Mouse (Mus musculus): Measurements from ENCODE around the gene Fars2. TPM values are rescaled to one million over a fixed set of nuclear protein-coding genes. Genes with fewer than 3 reads are reported as not detected.
A peak's percentile ranks its signal among the peaks of the same experiment; 100 is the strongest.
"Not testable (repeated sequence)": the region's sequence is repeated elsewhere in the genome, so short reads cannot be mapped to it uniquely, and the experiment has no call there.

The Fars2 gene
- polyA plus RNA-seq, 1 experiment from 2014 or later = 33.0 TPM

GRCm38 (mm10) chr13:36401011-36401410 lies 283.8 kb downstream of the Fars2 start:
- Histone ChIP-seq H3K27me3 (ENCODE audit: control insufficient read depth, insufficient read depth, low read length) (no peaks in the 10 kb centered on the region), H3K9ac (replicated peaks; ENCODE audit: low read length) (no peak overlapping the region), H3K4me1 (ENCODE audit: control insufficient read depth, insufficient read depth, low read length) (no peaks in the 10 kb centered on the region), H3K36me3 (ENCODE audit: control insufficient read depth, insufficient read depth, low read length) (no peaks in the 10 kb centered on the region), H3K4me3 (replicated peaks; ENCODE audit: low read depth, low read length) (no peak overlapping the region), H3K9me3 (ENCODE audit: control insufficient read depth, low read length) (no peaks in the 10 kb centered on the region), H3K27ac (replicated peaks; ENCODE audit: low read depth, low read length) (no peak overlapping the region), H3K4me2 (ENCODE audit: low read length) (no peak overlapping the region)
- WGBS = 96% methylated on average over 2 of the region's 2 CpGs
- DNase-seq (no peak), ATAC-seq (ENCODE audit: low FRiP score, low TSS enrichment) (no peak)

- H3K27me3 ChIP-seq (ENCODE audit: control insufficient read depth, insufficient read depth, low read length) = no peaks in the 10 kb centered on the region
- DNase-seq (no peak), ATAC-seq (ENCODE audit: low FRiP score, low TSS enrichment) (no peak)
- H3K4me1 ChIP-seq (ENCODE audit: control insufficient read depth, insufficient read depth, low read length) = no peaks in the 10 kb centered on the region
- no peaks in the 10 kb centered on the region for H3K36me3 ChIP-seq (ENCODE audit: control insufficient read depth, insufficient read depth, low read length)
- no peak overlapping the region for H3K27ac ChIP-seq (replicated peaks; ENCODE audit: low read depth, low read length)
- no peak overlapping the region for H3K9ac ChIP-seq (replicated peaks; ENCODE audit: low read length)
- 92% methylated on average over 1 of the region's 1 CpGs for WGBS
- H3K9me3 ChIP-seq (ENCODE audit: control insufficient read depth, low read length) = no peaks in the 10 kb centered on the region
- H3K4me2 ChIP-seq (ENCODE audit: low read length) = no peak overlapping the region
- H3K4me3 ChIP-seq (replicated peaks; ENCODE audit: low read depth, low read length) = no peak overlapping the region
These were observed 296.1 kb downstream of the Fars2 start for GRCm38 (mm10) chr13:36413276-36413675.

GRCm38 (mm10) chr13:36415176-36415575 lies 298.0 kb downstream of the Fars2 start:
- ATAC-seq (ENCODE audit: low FRiP score, low TSS enrichment) (no peak), DNase-seq (no peak)
- no peaks in the 10 kb centered on the region for H3K36me3 ChIP-seq (ENCODE audit: control insufficient read depth, insufficient read depth, low read length)
- no peak overlapping the region for H3K9ac ChIP-seq (replicated peaks; ENCODE audit: low read length)
- H3K4me2 ChIP-seq (ENCODE audit: low read length) = no peak overlapping the region
- H3K27me3 ChIP-seq (ENCODE audit: control insufficient read depth, insufficient read depth, low read length) = no peaks in the 10 kb centered on the region
- no peaks in the 10 kb centered on the region for H3K4me1 ChIP-seq (ENCODE audit: control insufficient read depth, insufficient read depth, low read length)
- no peaks in the 10 kb centered on the region for H3K9me3 ChIP-seq (ENCODE audit: control insufficient read depth, low read length)
- WGBS = 100% methylated on average over 1 of the region's 1 CpGs
- H3K4me3 ChIP-seq (replicated peaks; ENCODE audit: low read depth, low read length) = no peak overlapping the region
- no peak overlapping the region for H3K27ac ChIP-seq (replicated peaks; ENCODE audit: low read depth, low read length)

GRCm38 (mm10) chr13:36416546-36416945 lies 299.3 kb downstream of the Fars2 start:
- no peak for ATAC-seq (ENCODE audit: low FRiP score, low TSS enrichment)
- no peaks in the 10 kb centered on the region for H3K27me3 ChIP-seq (ENCODE audit: control insufficient read depth, insufficient read depth, low read length)
- H3K4me1 ChIP-seq (ENCODE audit: control insufficient read depth, insufficient read depth, low read length) = no peaks in the 10 kb centered on the region
- H3K4me3 ChIP-seq (replicated peaks; ENCODE audit: low read depth, low read length) = no peak overlapping the region
- no peak overlapping the region for H3K9ac ChIP-seq (replicated peaks; ENCODE audit: low read length)
- H3K36me3 ChIP-seq (ENCODE audit: control insufficient read depth, insufficient read depth, low read length) = no peaks in the 10 kb centered on the region
- DNase-seq = no peak
- 75% methylated on average over 4 of the region's 4 CpGs for WGBS
- H3K27ac ChIP-seq (replicated peaks; ENCODE audit: low read depth, low read length) = no peak overlapping the region
- no peak overlapping the region for H3K4me2 ChIP-seq (ENCODE audit: low read length)
- H3K9me3 ChIP-seq (ENCODE audit: control insufficient read depth, low read length) = no peaks in the 10 kb centered on the region

GRCm38 (mm10) chr13:36419357-36419756 lies 302.1 kb downstream of the Fars2 start:
- Histone ChIP-seq H3K27ac (replicated peaks; ENCODE audit: low read depth, low read length) (no peak overlapping the region), H3K4me2 (ENCODE audit: low read length) (no peak overlapping the region), H3K9me3 (ENCODE audit: control insufficient read depth, low read length) (no peaks in the 10 kb centered on the region), H3K36me3 (ENCODE audit: control insufficient read depth, insufficient read depth, low read length) (no peaks in the 10 kb centered on the region), H3K4me1 (ENCODE audit: control insufficient read depth, insufficient read depth, low read length) (no peaks in the 10 kb centered on the region), H3K4me3 (replicated peaks; ENCODE audit: low read depth, low read length) (no peak overlapping the region), H3K9ac (replicated peaks; ENCODE audit: low read length) (no peak overlapping the region), H3K27me3 (ENCODE audit: control insufficient read depth, insufficient read depth, low read length) (no peaks in the 10 kb centered on the region)
- DNase-seq (no peak), ATAC-seq (ENCODE audit: low FRiP score, low TSS enrichment) (no peak)

- H3K4me3 ChIP-seq (replicated peaks; ENCODE audit: low read depth, low read length) = no peak overlapping the region
- no peaks in the 10 kb centered on the region for H3K9me3 ChIP-seq (ENCODE audit: control insufficient read depth, low read length)
- DNase-seq (no peak), ATAC-seq (ENCODE audit: low FRiP score, low TSS enrichment) (no peak)
- 76% methylated on average over 3 of the region's 3 CpGs for WGBS
- no peak overlapping the region for H3K4me2 ChIP-seq (ENCODE audit: low read length)
- no peak overlapping the region for H3K9ac ChIP-seq (replicated peaks; ENCODE audit: low read length)
- H3K27ac ChIP-seq (replicated peaks; ENCODE audit: low read depth, low read length) = no peak overlapping the region
- no peaks in the 10 kb centered on the region for H3K27me3 ChIP-seq (ENCODE audit: control insufficient read depth, insufficient read depth, low read length)
- no peaks in the 10 kb centered on the region for H3K4me1 ChIP-seq (ENCODE audit: control insufficient read depth, insufficient read depth, low read length)
- H3K36me3 ChIP-seq (ENCODE audit: control insufficient read depth, insufficient read depth, low read length) = no peaks in the 10 kb centered on the region
These were observed 305.2 kb downstream of the Fars2 start for GRCm38 (mm10) chr13:36422446-36422845.

GRCm38 (mm10) chr13:36425824-36426705 lies 308.9 kb downstream of the Fars2 start:
- H3K27me3 ChIP-seq (ENCODE audit: control insufficient read depth, insufficient read depth, low read length); DNase-seq; H3K36me3 ChIP-seq (ENCODE audit: control insufficient read depth, insufficient read depth, low read length); H3K9me3 ChIP-seq (ENCODE audit: control insufficient read depth, low read length); H3K9ac ChIP-seq (replicated peaks; ENCODE audit: low read length); ATAC-seq (ENCODE audit: low FRiP score, low TSS enrichment); H3K27ac ChIP-seq (replicated peaks; ENCODE audit: low read depth, low read length); H3K4me3 ChIP-seq (replicated peaks; ENCODE audit: low read depth, low read length); H3K4me1 ChIP-seq (ENCODE audit: control insufficient read depth, insufficient read depth, low read length); H3K4me2 ChIP-seq (ENCODE audit: low read length): not testable (repeated sequence)
- 89% methylated on average over 17 of the region's 17 CpGs for WGBS

- ATAC-seq (ENCODE audit: low FRiP score, low TSS enrichment) = no peak
- Histone ChIP-seq H3K4me1 (ENCODE audit: control insufficient read depth, insufficient read depth, low read length) (peaks cover 12% of the 10 kb centered on the region; the same call in 1 of the 2 replicates), H3K4me2 (ENCODE audit: low read length) (no peak overlapping the region), H3K27ac (replicated peaks; ENCODE audit: low read depth, low read length) (no peak overlapping the region), H3K4me3 (replicated peaks; ENCODE audit: low read depth, low read length) (no peak overlapping the region), H3K27me3 (ENCODE audit: control insufficient read depth, insufficient read depth, low read length) (no peaks in the 10 kb centered on the region), H3K9me3 (ENCODE audit: control insufficient read depth, low read length) (no peaks in the 10 kb centered on the region), H3K36me3 (ENCODE audit: control insufficient read depth, insufficient read depth, low read length) (no peaks in the 10 kb centered on the region), H3K9ac (replicated peaks; ENCODE audit: low read length) (no peak overlapping the region)
- WGBS = 73% methylated on average over 7 of the region's 7 CpGs
- DNase-seq = peak; percentile 21
These were observed 312.4 kb downstream of the Fars2 start for GRCm38 (mm10) chr13:36429500-36430189.
